Mouse (Mus musculus) liver, embryonic 14.5 days (tissue): ENCODE measurements around the gene Gm14548. TPM values are rescaled to one million over a fixed set of nuclear protein-coding genes. Genes with fewer than 3 reads are reported as not detected.
"Not testable (repeated sequence)": the region's sequence is repeated elsewhere in the genome, so short reads cannot be mapped to it uniquely, and the experiment has no call there.

Experiments used
- ATAC-seq: fragments of 200-750 bp; cut with Nextera tagmentation; 2 replicates; pipeline ENCODE4 v1.8.0; 2017; ENCODE audit warnings: moderate number of reproducible peaks, mild to moderate bottlenecking, moderate library complexity; ENCODE audit not compliant: insufficient read depth
- DNase-seq, 3 experiments: peaks; one replicate each; pipeline ENCODE4 v3.0.0-alpha.2; 2012 to 2013; ENCODE audit warnings: low read depth in 3 of 3, low spot score in 3 of 3
- H3K27ac ChIP-seq: fragments of 300-500 bp; sonication (generic); 2 replicates; pipeline ENCODE4 v1.5.1; 2014; ENCODE audit warnings: moderate library complexity, mild to moderate bottlenecking, control low read depth, inconsistent platforms
- H3K27me3 ChIP-seq: fragments of 300-500 bp; sonication (generic); 2 replicates; pipeline ENCODE4 v1.6.1; 2014; ENCODE audit warnings: mild to moderate bottlenecking, low read length, moderate library complexity; ENCODE audit not compliant: control insufficient read depth, insufficient read depth
- H3K36me3 ChIP-seq: fragments of 300-500 bp; sonication (generic); replicated peaks from 2 replicates; pipeline ENCODE4 v1.6.1; 2014; ENCODE audit warnings: low read depth; ENCODE audit not compliant: control insufficient read depth, insufficient read depth
- H3K4me1 ChIP-seq, 2 experiments: fragments of 200-500 bp in 1 of 2; fragments of 300-500 bp in 1 of 2; sonication (generic) in 1 of 2; replicated peaks; 2 replicates each; pipeline ENCODE4 v1.6.1; 2012 to 2014; ENCODE audit warnings: antibody characterized with exemption in 1 of 2, inconsistent platforms in 1 of 2, low read length in 1 of 2; ENCODE audit not compliant: control insufficient read depth in 2 of 2, insufficient read depth in 2 of 2
- H3K4me2 ChIP-seq: fragments of 300-500 bp; sonication (generic); 2 replicates; pipeline ENCODE4 v1.6.1; 2014; ENCODE audit warnings: low read depth, mild to moderate bottlenecking, control low read depth, moderate library complexity
- H3K4me3 ChIP-seq, 2 experiments: fragments of 200-500 bp in 1 of 2; fragments of 300-500 bp in 1 of 2; sonication (generic) in 1 of 2; 2 replicates each; pipeline ENCODE4 v1.5.1; 2012 to 2014; ENCODE audit warnings: low read depth in 2 of 2, low read length in 2 of 2, mild to moderate bottlenecking in 2 of 2, control low read depth in 1 of 2, inconsistent platforms in 1 of 2, moderate library complexity in 1 of 2; ENCODE audit not compliant: insufficient read depth in 1 of 2
- H3K9ac ChIP-seq: fragments of 300-500 bp; sonication (generic); replicated peaks from 2 replicates; pipeline ENCODE4 v1.6.1; 2014; ENCODE audit warnings: mild to moderate bottlenecking, control low read depth, moderate library complexity
- H3K9me3 ChIP-seq: fragments of 300-500 bp; sonication (generic); 2 replicates; pipeline ENCODE4 v1.6.1; 2016; ENCODE audit warnings: low read length, mixed read lengths; ENCODE audit not compliant: control insufficient read depth
- CTCF ChIP-seq: IDR thresholded peaks from 2 replicates; pipeline ENCODE4 v1.5.1; 2016; ENCODE audit warnings: antibody characterized with exemption, low read depth, control low read depth
- EP300 ChIP-seq: IDR thresholded peaks from 2 replicates; pipeline ENCODE4 v1.6.1; 2016; ENCODE audit warnings: antibody characterized with exemption, low read depth
- WGBS: fragments of 180-500 bp; shearing (Covaris S2); extraction: QIAGEN DNeasy Blood & Tissue Kit; methylation state at CpG from one replicate; pipeline ENCODE4 v1.1.7; 2014; ENCODE audit not compliant: insufficient replicate concordance; 5-methylcytosine and 5-hydroxymethylcytosine counted together
- polyA plus RNA-seq, 2 experiments: library from polyadenylated mRNA; depleted of rRNA in 1 of 2; stranded (reverse) in 1 of 2; unstranded in 1 of 2; fragments of >200 nt; fragmentation: Nextera tagmentation in 1 of 2; extraction: Ambion mirVana in 1 of 2; gene quantifications; 2 replicates each; pipeline versions ENCODE4 v1.2.1 to v1.2.3; 2012 to 2014

Gene Gm14548
- polyA plus RNA-seq, 2 experiments = 0.20 to 0.55 TPM

- no peak overlapping the region for H3K4me2 ChIP-seq
- H3K9ac ChIP-seq = no peak overlapping the region
- H3K36me3 ChIP-seq = no peaks in the 10 kb centered on the region
- DNase-seq = no peak
- peak; percentile 37; the same call in 1 of the 2 replicates for TF ChIP-seq CTCF
- TF ChIP-seq EP300 = no peak
- WGBS = 3% methylated on average over 1 of the region's 1 CpGs
- H3K4me1 ChIP-seq = no peaks in the 10 kb centered on the region
- H3K27me3 ChIP-seq = no peaks in the 10 kb centered on the region
- no peak overlapping the region for H3K4me3 ChIP-seq
- H3K9me3 ChIP-seq = no peaks in the 10 kb centered on the region
- ATAC-seq = no peak
- H3K27ac ChIP-seq = no peak overlapping the region
These were observed 5.8 kb upstream of the Gm14548 start for GRCm38 (mm10) chr7:3903704-3904103.

- H3K4me3 ChIP-seq, DNase-seq, H3K9ac ChIP-seq, H3K27me3 ChIP-seq, H3K9me3 ChIP-seq, H3K36me3 ChIP-seq, H3K4me1 ChIP-seq, ATAC-seq, H3K4me2 ChIP-seq, H3K27ac ChIP-seq: not testable (repeated sequence)
- no CpG with 5 or more reads among the region's 1 CpGs for WGBS
These were observed 22.9 kb downstream of the Gm14548 start for GRCm38 (mm10) chr7:3875032-3875431.

- not testable (repeated sequence) for H3K9ac ChIP-seq, ATAC-seq, H3K36me3 ChIP-seq, H3K4me1 ChIP-seq, DNase-seq, H3K27ac ChIP-seq, H3K4me3 ChIP-seq, H3K4me2 ChIP-seq, H3K27me3 ChIP-seq, H3K9me3 ChIP-seq
- WGBS = no CpG with 5 or more reads among the region's 2 CpGs
These were observed 53.0 kb downstream of the Gm14548 start, which contains the start of gene Pira2 for GRCm38 (mm10) chr7:3844951-3845350. Pira2 (minus strand) TSS chr7:3845051.

- H3K27ac ChIP-seq, H3K4me3 ChIP-seq, H3K4me1 ChIP-seq, H3K4me2 ChIP-seq, H3K9ac ChIP-seq, H3K9me3 ChIP-seq, DNase-seq, ATAC-seq, H3K36me3 ChIP-seq, H3K27me3 ChIP-seq: not testable (repeated sequence)
- WGBS = no CpG with 5 or more reads among the region's 1 CpGs
These were observed 60.1 kb downstream of the Gm14548 start for GRCm38 (mm10) chr7:3837854-3838253.

Other genes starting within 250 kb of the Gm14548 start
- gene Leng1, start 232.3 kb downstream of the Gm14548 start, polyA plus RNA-seq (2012; rRNA removed) = 1.7 and 3.3 TPM in 2 replicates
- gene Leng1, start 232.3 kb downstream of the Gm14548 start, polyA plus RNA-seq (2014; fragmentation: Nextera tagmentation; extraction: Ambion mirVana) = 4.0 and 4.3 TPM in 2 replicates
- gene Tmc4, start 220.6 kb downstream of the Gm14548 start, polyA plus RNA-seq (2012; rRNA removed) = 5.5 and 7.6 TPM in 2 replicates
- 5.7 and 6.7 TPM in 2 replicates for gene Tmc4, start 220.6 kb downstream of the Gm14548 start, polyA plus RNA-seq (2014; fragmentation: Nextera tagmentation; extraction: Ambion mirVana)
- gene Tsen34, start 205.3 kb downstream of the Gm14548 start, polyA plus RNA-seq (2012; rRNA removed) = 22.8 and 25.3 TPM in 2 replicates
- gene Tsen34, start 205.3 kb downstream of the Gm14548 start, polyA plus RNA-seq (2014; fragmentation: Nextera tagmentation; extraction: Ambion mirVana) = 34.4 and 34.6 TPM in 2 replicates
- gene Mboat7, start 204.6 kb downstream of the Gm14548 start, polyA plus RNA-seq (2012; rRNA removed) = 10.3 and 11.6 TPM in 2 replicates
- gene Mboat7, start 204.6 kb downstream of the Gm14548 start, polyA plus RNA-seq (2014; fragmentation: Nextera tagmentation; extraction: Ambion mirVana) = 11.5 and 13.0 TPM in 2 replicates
- gene Rps9, start 194.1 kb downstream of the Gm14548 start, polyA plus RNA-seq (2012; rRNA removed) = 680 and 1,914 TPM in 2 replicates
- gene Rps9, start 194.1 kb downstream of the Gm14548 start, polyA plus RNA-seq (2014; fragmentation: Nextera tagmentation; extraction: Ambion mirVana) = 960 and 985 TPM in 2 replicates
- 1.6 TPM in 2 replicates for gene Pirb, start 177.7 kb downstream of the Gm14548 start, polyA plus RNA-seq (2012; rRNA removed)
- 1.8 and 2.2 TPM in 2 replicates for gene Pirb, start 177.7 kb downstream of the Gm14548 start, polyA plus RNA-seq (2014; fragmentation: Nextera tagmentation; extraction: Ambion mirVana)
- 0.06 and 0.11 TPM in 2 replicates for gene Gm15448, start 72.4 kb downstream of the Gm14548 start, polyA plus RNA-seq (2012; rRNA removed)
- gene Gm15448, start 72.4 kb downstream of the Gm14548 start, polyA plus RNA-seq (2014; fragmentation: Nextera tagmentation; extraction: Ambion mirVana) = 0.23 TPM in 1 of 2 replicates, not detected in the other
- 0.39 and 0.53 TPM in 2 replicates for gene Pira2, start 53.1 kb downstream of the Gm14548 start, polyA plus RNA-seq (2012; rRNA removed)
- gene Pira2, start 53.1 kb downstream of the Gm14548 start, polyA plus RNA-seq (2014; fragmentation: Nextera tagmentation; extraction: Ambion mirVana) = 1.5 and 1.9 TPM in 2 replicates
- 0.26 and 0.32 TPM in 2 replicates for gene Lilra6, start 17.4 kb upstream of the Gm14548 start, polyA plus RNA-seq (2012; rRNA removed)
- 0.14 and 0.15 TPM in 2 replicates for gene Lilra6, start 17.4 kb upstream of the Gm14548 start, polyA plus RNA-seq (2014; fragmentation: Nextera tagmentation; extraction: Ambion mirVana)
- gene Lair1, start 165.1 kb upstream of the Gm14548 start, polyA plus RNA-seq (2012; rRNA removed) = 0.63 and 1.3 TPM in 2 replicates
- 0.88 and 2.2 TPM in 2 replicates for gene Lair1, start 165.1 kb upstream of the Gm14548 start, polyA plus RNA-seq (2014; fragmentation: Nextera tagmentation; extraction: Ambion mirVana)
- gene Ttyh1, start 221.3 kb upstream of the Gm14548 start, polyA plus RNA-seq (2012; rRNA removed) = 0.11 and 0.36 TPM in 2 replicates
- 0.23 and 0.24 TPM in 2 replicates for gene Ttyh1, start 221.3 kb upstream of the Gm14548 start, polyA plus RNA-seq (2014; fragmentation: Nextera tagmentation; extraction: Ambion mirVana)
- 52.6 and 61.1 TPM in 2 replicates for gene Leng8, start 238.9 kb upstream of the Gm14548 start, polyA plus RNA-seq (2012; rRNA removed)
- gene Leng8, start 238.9 kb upstream of the Gm14548 start, polyA plus RNA-seq (2014; fragmentation: Nextera tagmentation; extraction: Ambion mirVana) = 12.5 and 13.7 TPM in 2 replicates